8 mouse cellular contexts compared by ENCODE assay signal in genomic region chr5:123906976-123907630, GRCm38 (mm10). TPM values are rescaled to one million over a fixed set of nuclear protein-coding genes. Genes with fewer than 3 reads are reported as not detected.
DNase-seq lines count a peak whose midpoint lies in the region; ATAC-seq and TF ChIP-seq lines count a peak whose summit lies in the region.

Gene Denr, plus strand, starts transcription at chr5:123907175.

- peak; percentile 96 for ATAC-seq in forebrain, embryonic 13.5 days
- ATAC-seq in neural tube, embryonic 15.5 days (ENCODE audit: low FRiP score): peak; percentile 96

- intact Hi-C loops in heart, postnatal 14 days (cut with DNase I): loop anchor here (2.0 to 5.0 kb wide), 4 partner anchors 80 to 278 kb away; partner anchors contain the start of genes Kntc1 and Rsrc2

- H3K9me3 ChIP-seq in E14TG2a.4 (ENCODE audit: low read length): no peaks in the 10 kb centered on the region
- H3K9me3 ChIP-seq in forebrain, embryonic 13.5 days (replicated peaks): no peaks in the 10 kb centered on the region
- H3K9me3 ChIP-seq in neural tube, embryonic 15.5 days (replicated peaks): no peaks in the 10 kb centered on the region

- TF ChIP-seq CTCF in E14TG2a.4 (conservative IDR thresholded peaks at IDR 0.05; ENCODE audit: low read length): peak; percentile 65

- H3K4me3 ChIP-seq in E14TG2a.4 (replicated peaks; ENCODE audit: low read length): peak within 1 kb of the TSS; percentile 99
- H3K4me3 ChIP-seq in forebrain, embryonic 13.5 days: peak within 1 kb of the TSS; percentile 84
- H3K4me3 ChIP-seq in neural tube, embryonic 15.5 days (replicated peaks): peak within 1 kb of the TSS; percentile 89

- peak within 1 kb of the TSS; percentile 99 for H3K9ac ChIP-seq in forebrain, embryonic 13.5 days
- H3K9ac ChIP-seq in neural tube, embryonic 15.5 days (replicated peaks): peak within 1 kb of the TSS; percentile 98

- no peaks in the 10 kb centered on the region for H3K27me3 ChIP-seq in E14TG2a.4 (ENCODE audit: insufficient read depth, low read length)
- H3K27me3 ChIP-seq in forebrain, embryonic 13.5 days: no peaks in the 10 kb centered on the region
- no peaks in the 10 kb centered on the region for H3K27me3 ChIP-seq in neural tube, embryonic 15.5 days (replicated peaks)

- peaks cover 40% of the 10 kb centered on the region for H3K36me3 ChIP-seq in E14TG2a.4 (ENCODE audit: insufficient read depth, low read length)
- peaks cover 38% of the 10 kb centered on the region for H3K36me3 ChIP-seq in forebrain, embryonic 13.5 days (ENCODE audit: poor library complexity, severe bottlenecking)
- H3K36me3 ChIP-seq in neural tube, embryonic 15.5 days: peaks cover 24% of the 10 kb centered on the region

- WGBS in forebrain, embryonic 13.5 days: under 1% methylated on average over 53 of the region's 61 CpGs
- under 1% methylated on average over 60 of the region's 61 CpGs for WGBS in neural tube, embryonic 15.5 days

- H3K27ac ChIP-seq in forebrain, embryonic 13.5 days: peak within 1 kb of the TSS; percentile 73
- H3K27ac ChIP-seq in neural tube, embryonic 15.5 days (replicated peaks): peak within 1 kb of the TSS; percentile 90

- peaks cover 50% of the 10 kb centered on the region for H3K4me1 ChIP-seq in E14TG2a.4 (replicated peaks; ENCODE audit: low read depth, low read length)
- H3K4me1 ChIP-seq in forebrain, embryonic 13.5 days: peaks cover 26% of the 10 kb centered on the region
- peaks cover 23% of the 10 kb centered on the region for H3K4me1 ChIP-seq in neural tube, embryonic 15.5 days

- peak; percentile 97 for DNase-seq in c-Kit-positive CD71-positive TER-119-positive erythroid progenitor cells, embryonic 14.5 days (ENCODE audit: low spot score)
- peak; percentile 100 for DNase-seq in heart, postnatal 14 days
- DNase-seq in layer of hippocampus, adult 11-12 months (ENCODE audit: low spot score): peak; percentile 98
- peak; percentile 98 to 99 for DNase-seq in lung, adult 18-20 months
- DNase-seq in testis, postnatal 14 days (ENCODE audit: low spot score): peak; percentile 99

- peak within 1 kb of the TSS; percentile 88 for H3K4me2 ChIP-seq in forebrain, embryonic 13.5 days
- H3K4me2 ChIP-seq in neural tube, embryonic 15.5 days: peak within 1 kb of the TSS; percentile 83

RNA-seq across cellular contexts. Expression of gene Denr, which starts in this region (rescaled TPM):
- polyA plus RNA-seq in forebrain, embryonic 13.5 days (2015; fragmentation: Nextera tagmentation; extraction: Ambion mirVana): 139 and 160 TPM in 2 replicates
- total RNA-seq in heart, postnatal 14 days (2021): 10 to 100 TPM; 40.8 to 47.0 TPM
- 120 and 123 TPM in 2 replicates for polyA plus RNA-seq in neural tube, embryonic 15.5 days (2015; fragmentation: Nextera tagmentation; extraction: Ambion mirVana)

Comparison
In these comparisons a context has a peak if more than half of its experiments do, and no peak if none do; other contexts are left out.
1. Peak in every context shown above with its lines: DNase-seq, ATAC-seq, H3K4me3 ChIP-seq and H3K27ac ChIP-seq.